Mouse (Mus musculus): ENCODE results near the gene Dmrt3.

DNA sequence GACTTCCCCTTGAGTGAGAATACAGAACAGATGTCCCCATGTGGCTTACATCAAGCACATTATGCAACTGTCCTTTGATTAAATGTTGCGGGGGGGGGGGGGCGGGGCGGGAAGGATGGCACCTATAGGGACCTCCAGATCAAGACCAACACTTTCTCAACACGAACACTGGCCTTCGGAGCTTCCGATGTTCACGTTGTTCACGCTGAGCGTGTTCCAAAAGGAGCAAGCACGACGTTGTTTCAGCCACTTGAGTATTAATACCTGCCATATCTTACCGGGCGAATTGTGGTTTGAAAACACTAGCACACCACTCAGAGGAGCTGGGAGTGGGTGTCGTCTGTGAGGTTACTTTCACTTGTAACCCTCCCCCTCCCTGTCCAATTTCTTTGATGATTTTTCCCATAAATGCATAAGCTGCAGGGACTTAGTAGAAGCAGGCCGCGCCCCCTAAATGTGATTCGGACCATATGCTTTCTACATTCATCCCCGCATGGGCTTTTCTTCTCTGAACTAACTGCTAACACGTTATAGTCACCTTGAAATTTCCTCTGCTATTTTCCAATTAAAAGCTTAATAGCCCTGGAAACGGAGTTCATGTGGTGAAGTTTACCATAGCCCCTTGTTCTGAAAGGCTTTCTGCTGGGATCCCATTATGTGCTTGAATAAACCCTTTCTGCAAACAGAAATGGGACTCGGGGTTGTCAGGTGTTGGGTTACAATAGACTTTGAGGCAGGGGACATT lies 2.5 kb upstream of the Dmrt3 start:
- TF ChIP-seq CTCF (IDR thresholded peaks at IDR 0.05; ENCODE audit: low read depth, low read length) (no peak), EP300 (IDR thresholded peaks at IDR 0.05; ENCODE audit: insufficient read depth, low read depth, low read length) (no peak), POLR2A (IDR thresholded peaks at IDR 0.05; ENCODE audit: insufficient read depth, low read length) (no peak)
